Mouse (Mus musculus) mesoderm, embryonic 11.5 days (tissue): ENCODE results near the gene Ikbkg.
A peak's percentile ranks its signal among the peaks of the same experiment; 100 is the strongest.
"Not testable (repeated sequence)": the region's sequence is repeated elsewhere in the genome, so short reads cannot be mapped to it uniquely, and the experiment has no call there.

ENCODE experiments used
- DNase-seq: peaks from one replicate; pipeline ENCODE4 v3.0.0-alpha.2; 2012; ENCODE audit warnings: low read depth, low spot score

Gene Ikbkg

GRCm38 (mm10) chrX:74451157-74451912 is 58.2 kb downstream of the Ikbkg start:
- no peak for DNase-seq

DNA sequence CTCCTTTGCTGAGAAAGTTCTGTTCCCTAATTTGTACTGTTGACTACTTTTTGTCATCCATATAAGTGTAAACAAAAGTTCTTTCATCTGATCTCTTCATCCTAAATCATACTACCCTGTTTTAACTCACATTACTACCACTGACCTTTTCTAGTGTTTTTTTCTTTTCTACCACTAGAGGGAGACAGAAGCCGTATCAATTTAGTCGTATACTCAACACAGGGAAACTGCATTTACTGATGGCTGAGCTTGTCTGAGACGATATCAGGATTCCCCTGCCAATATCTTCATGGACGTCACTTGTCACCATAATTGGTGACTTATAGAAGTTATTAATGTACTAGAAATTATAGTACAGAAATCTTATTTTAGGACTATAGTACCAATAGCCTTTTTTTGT is 59.7 kb downstream of the Ikbkg start:
- peak; percentile 34 for DNase-seq

- not testable (repeated sequence) for DNase-seq
Measured at GRCm38 (mm10) chrX:74481349-74481885, 88.3 kb downstream of the Ikbkg start, which contains the start of gene Gm6880. TSS of gene Gm6880 (minus strand) at chrX:74481399.

DNA sequence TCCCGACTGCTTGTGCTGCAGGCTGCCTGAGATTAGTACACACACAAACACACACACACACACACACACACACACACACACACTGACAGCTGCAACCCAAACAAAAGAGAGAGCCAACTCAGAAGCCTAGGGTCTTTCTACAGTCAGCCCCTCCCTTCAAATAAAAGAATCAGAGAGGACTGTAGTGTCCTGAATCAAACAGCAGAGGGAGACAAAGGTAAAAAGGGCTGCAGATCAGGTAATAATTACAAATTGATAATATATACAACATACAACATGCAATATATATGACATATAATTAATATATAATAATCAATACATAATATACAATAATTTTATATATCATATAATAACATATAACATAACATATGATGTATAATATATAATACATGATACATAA is 104.0 kb downstream of the Ikbkg start:
- DNase-seq = peak; percentile 0
